Mouse (Mus musculus) lung, postnatal 0 days (tissue): ENCODE results near the gene Ddx39b.

Experiments
- CTCF ChIP-seq: IDR thresholded peaks from 2 replicates; pipeline ENCODE4 v1.5.1; 2016; ENCODE audit warnings: antibody characterized with exemption, mild to moderate bottlenecking
- EP300 ChIP-seq: IDR thresholded peaks from 2 replicates; pipeline ENCODE4 v1.6.1; 2016; ENCODE audit warnings: antibody characterized with exemption, mild to moderate bottlenecking, control low read depth

DNA sequence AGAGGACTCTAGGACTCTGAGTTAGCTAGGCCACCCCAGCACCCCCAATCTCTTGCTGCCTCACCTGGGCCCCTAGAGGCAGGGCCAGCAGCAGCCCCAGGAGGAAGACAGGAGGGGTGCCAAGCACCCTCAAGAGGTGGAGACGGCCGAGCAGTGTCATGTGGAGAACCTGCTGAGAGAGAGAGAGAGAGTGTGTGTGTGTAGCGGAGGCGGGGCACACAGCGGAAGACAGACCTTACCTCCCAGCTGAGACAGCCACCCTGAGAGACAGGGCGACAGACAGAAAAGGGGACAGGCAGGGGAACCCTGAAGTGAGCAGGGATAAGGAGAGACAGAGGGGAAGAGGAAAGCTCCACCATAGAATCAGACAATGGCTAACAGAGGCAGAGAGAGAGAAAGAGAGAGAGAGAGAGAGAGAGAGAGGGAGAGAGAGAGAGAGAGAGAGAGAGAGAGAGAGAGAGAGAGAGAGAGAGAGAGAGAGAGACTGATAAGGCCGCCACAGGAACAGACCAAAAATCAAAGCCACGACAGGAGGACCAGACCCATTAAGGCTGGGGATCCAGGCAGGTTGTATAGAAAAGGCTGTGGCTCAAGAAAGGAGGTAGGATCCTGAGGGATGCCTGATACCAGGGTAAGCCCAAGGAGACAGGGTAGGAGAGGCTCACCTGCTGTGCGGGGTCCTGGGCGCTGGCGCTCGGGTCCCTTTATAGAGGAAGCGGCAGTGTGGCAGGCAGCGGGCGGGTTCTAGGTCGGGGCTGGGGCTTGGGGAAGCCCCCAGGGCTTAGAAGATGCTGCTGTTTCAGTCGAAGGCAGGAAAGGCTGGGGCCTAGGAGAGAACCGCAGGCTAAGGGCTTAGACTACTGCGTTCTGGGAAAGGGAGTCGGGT lies 36.8 kb upstream of the Ddx39b start, which contains the start of gene Lta:
- TF ChIP-seq EP300 (no peak), CTCF (no peak)
